Mouse (Mus musculus) heart, embryonic 16.5 days (tissue): ENCODE measurements around the gene Slc12a3. TPM values are rescaled to one million over a fixed set of nuclear protein-coding genes. Genes with fewer than 3 reads are reported as not detected.

Experiments
- ATAC-seq: fragments of 200-750 bp; cut with Nextera tagmentation; replicated peaks from 2 replicates; pipeline ENCODE4 v1.8.0; 2017; ENCODE audit warnings: moderate number of reproducible peaks; ENCODE audit not compliant: insufficient read depth, low FRiP score; ENCODE audit errors: extremely low read depth
- H3K27ac ChIP-seq: fragments of 300-500 bp; sonication (generic); 2 replicates; pipeline ENCODE4 v1.5.1; 2014; ENCODE audit warnings: mild to moderate bottlenecking, low read length, control low read depth, moderate library complexity
- H3K27me3 ChIP-seq: fragments of 300-500 bp; sonication (generic); 2 replicates; pipeline ENCODE4 v1.6.1; 2014; ENCODE audit warnings: low read length, mixed read lengths; ENCODE audit not compliant: control insufficient read depth, insufficient read depth
- H3K36me3 ChIP-seq: fragments of 300-500 bp; sonication (generic); 2 replicates; pipeline ENCODE4 v1.6.1; 2014; ENCODE audit not compliant: control insufficient read depth, insufficient read depth
- H3K4me1 ChIP-seq: fragments of 300-500 bp; sonication (generic); 2 replicates; pipeline ENCODE4 v1.6.1; 2014; ENCODE audit warnings: low read length, mixed read lengths; ENCODE audit not compliant: control insufficient read depth, insufficient read depth
- H3K4me2 ChIP-seq: fragments of 300-500 bp; sonication (generic); 2 replicates; pipeline ENCODE4 v1.6.1; 2014; ENCODE audit warnings: low read depth, mild to moderate bottlenecking, control low read depth, low read length
- H3K4me3 ChIP-seq: fragments of 300-500 bp; sonication (generic); 2 replicates; pipeline ENCODE4 v1.5.1; 2014; ENCODE audit warnings: mild to moderate bottlenecking, control low read depth, low read length
- H3K9ac ChIP-seq: fragments of 300-500 bp; sonication (generic); 2 replicates; pipeline ENCODE4 v1.6.1; 2014; ENCODE audit warnings: low read length, control low read depth
- H3K9me3 ChIP-seq: fragments of 300-500 bp; sonication (generic); replicated peaks from 2 replicates; pipeline ENCODE4 v1.6.1; 2016; ENCODE audit warnings: low read length; ENCODE audit not compliant: control insufficient read depth
- WGBS: fragments of 180-500 bp; shearing (Covaris S2); extraction: QIAGEN DNeasy Blood & Tissue Kit; methylation state at CpG from one replicate; pipeline ENCODE4 v1.1.7; 2014; 5-methylcytosine and 5-hydroxymethylcytosine counted together
- polyA plus RNA-seq: library from polyadenylated mRNA; unstranded; fragments of >200 nt; fragmentation: Nextera tagmentation; extraction: Ambion mirVana; gene quantifications from 2 replicates; pipeline ENCODE4 v1.2.1, GENCODE M21; 2015

The Slc12a3 gene
- polyA plus RNA-seq, 1 experiment from 2014 or later, result not detected

- no peaks in the 10 kb centered on the region for H3K9me3 ChIP-seq
- ATAC-seq, result peak; percentile 66
- 33% methylated on average over 9 of the region's 9 CpGs for WGBS
- no peak overlapping the region for H3K4me3 ChIP-seq
- H3K4me2 ChIP-seq, result no peak overlapping the region
- H3K27me3 ChIP-seq, result no peaks in the 10 kb centered on the region
- peaks cover 29% of the 10 kb centered on the region for H3K4me1 ChIP-seq
- H3K36me3 ChIP-seq, result peaks cover 3% of the 10 kb centered on the region; the same call in 1 of the 2 replicates
- H3K9ac ChIP-seq, result no peak overlapping the region; the same call in 1 of the 2 replicates
- peak overlapping the region; percentile 72 for H3K27ac ChIP-seq
Observed at GRCm38 (mm10) chr8:94296312-94296991, 32.5 kb upstream of the Slc12a3 start.

GRCm38 (mm10) chr8:94297101-94297500 is 31.9 kb upstream of the Slc12a3 start:
- peak overlapping the region; percentile 6; the same call in 1 of the 2 replicates for H3K9ac ChIP-seq
- H3K4me3 ChIP-seq, result no peak overlapping the region
- ATAC-seq, result no peak
- H3K9me3 ChIP-seq, result no peaks in the 10 kb centered on the region
- peaks cover 24% of the 10 kb centered on the region for H3K4me1 ChIP-seq
- H3K36me3 ChIP-seq, result peaks cover 10% of the 10 kb centered on the region
- 51% methylated on average over 6 of the region's 6 CpGs for WGBS
- H3K27me3 ChIP-seq, result no peaks in the 10 kb centered on the region
- H3K27ac ChIP-seq, result peak overlapping the region; percentile 72
- no peak overlapping the region for H3K4me2 ChIP-seq

GRCm38 (mm10) chr8:94300809-94301208 is 28.2 kb upstream of the Slc12a3 start:
- Histone ChIP-seq H3K9me3 (no peaks in the 10 kb centered on the region), H3K4me3 (no peak overlapping the region), H3K4me2 (no peak overlapping the region), H3K36me3 (peaks cover 33% of the 10 kb centered on the region), H3K27me3 (no peaks in the 10 kb centered on the region), H3K27ac (no peak overlapping the region), H3K9ac (no peak overlapping the region), H3K4me1 (peaks cover 12% of the 10 kb centered on the region)
- no peak for ATAC-seq
- 76% methylated on average over 4 of the region's 4 CpGs for WGBS

GRCm38 (mm10) chr8:94304412-94304811 is 24.6 kb upstream of the Slc12a3 start:
- Histone ChIP-seq H3K4me3 (no peak overlapping the region), H3K27me3 (no peaks in the 10 kb centered on the region), H3K36me3 (peaks cover 41% of the 10 kb centered on the region), H3K4me1 (peaks cover 8% of the 10 kb centered on the region), H3K4me2 (no peak overlapping the region), H3K9me3 (no peaks in the 10 kb centered on the region), H3K9ac (no peak overlapping the region), H3K27ac (no peak overlapping the region)
- WGBS, result 93% methylated on average over 2 of the region's 2 CpGs
- no peak for ATAC-seq

GRCm38 (mm10) chr8:94306989-94307513 is 21.9 kb upstream of the Slc12a3 start:
- Histone ChIP-seq H3K9me3 (no peaks in the 10 kb centered on the region), H3K4me3 (no peak overlapping the region), H3K27ac (peak overlapping the region; percentile 66), H3K36me3 (peaks cover 44% of the 10 kb centered on the region), H3K4me1 (peaks cover 8% of the 10 kb centered on the region), H3K4me2 (no peak overlapping the region), H3K27me3 (no peaks in the 10 kb centered on the region), H3K9ac (no peak overlapping the region)
- WGBS, result 46% methylated on average over 7 of the region's 7 CpGs
- peak; percentile 67 for ATAC-seq

GRCm38 (mm10) chr8:94307652-94308051 is 21.3 kb upstream of the Slc12a3 start:
- 58% methylated on average over 9 of the region's 9 CpGs for WGBS
- Histone ChIP-seq H3K4me1 (peaks cover 8% of the 10 kb centered on the region), H3K4me3 (no peak overlapping the region), H3K36me3 (peaks cover 42% of the 10 kb centered on the region), H3K27ac (no peak overlapping the region; the same call in 1 of the 2 replicates), H3K27me3 (no peaks in the 10 kb centered on the region), H3K9ac (no peak overlapping the region), H3K4me2 (no peak overlapping the region), H3K9me3 (no peaks in the 10 kb centered on the region)
- ATAC-seq, result no peak

GRCm38 (mm10) chr8:94314069-94314468 is 14.9 kb upstream of the Slc12a3 start:
- Histone ChIP-seq H3K4me1 (0 out of 2 replicates have a peak, but pooled peaks cover 4% of the 10 kb centered on the region), H3K4me2 (no peak overlapping the region), H3K27ac (no peak overlapping the region), H3K9ac (no peak overlapping the region), H3K9me3 (no peaks in the 10 kb centered on the region), H3K27me3 (no peaks in the 10 kb centered on the region), H3K36me3 (peaks cover 15% of the 10 kb centered on the region), H3K4me3 (no peak overlapping the region)
- ATAC-seq, result no peak
- WGBS, result 83% methylated on average over 2 of the region's 2 CpGs

- Histone ChIP-seq H3K4me2 (no peak overlapping the region), H3K4me3 (no peak overlapping the region), H3K36me3 (0 out of 2 replicates have a peak, but pooled peaks cover 2% of the 10 kb centered on the region), H3K9me3 (no peaks in the 10 kb centered on the region), H3K9ac (no peak overlapping the region), H3K27ac (no peak overlapping the region; the same call in 1 of the 2 replicates), H3K27me3 (no peaks in the 10 kb centered on the region), H3K4me1 (0 out of 2 replicates have a peak, but pooled peaks cover 4% of the 10 kb centered on the region)
- 73% methylated on average over 2 of the region's 2 CpGs for WGBS
- peak; percentile 81 for ATAC-seq
Observed at GRCm38 (mm10) chr8:94317249-94317648, 11.8 kb upstream of the Slc12a3 start.

- Histone ChIP-seq H3K36me3 (0 out of 2 replicates have a peak, but pooled peaks cover 2% of the 10 kb centered on the region), H3K4me3 (no peak overlapping the region), H3K4me2 (no peak overlapping the region), H3K27ac (no peak overlapping the region), H3K4me1 (0 out of 2 replicates have a peak, but pooled peaks cover 4% of the 10 kb centered on the region), H3K27me3 (no peaks in the 10 kb centered on the region), H3K9me3 (no peaks in the 10 kb centered on the region), H3K9ac (no peak overlapping the region)
- 93% methylated on average over 2 of the region's 2 CpGs for WGBS
- ATAC-seq, result no peak
Observed at GRCm38 (mm10) chr8:94317691-94318090, 11.3 kb upstream of the Slc12a3 start.
